Mouse (Mus musculus) thymus, postnatal 36 days (tissue): Measurements from ENCODE around the gene Map4k4.

Experiments used
- DNase-seq, 2 experiments: peaks; one replicate each; pipeline ENCODE4 v3.0.0; 2022; ENCODE audit warnings: mixed read lengths in 2 of 2

Gene Map4k4

GRCm38 (mm10) chr1:39936934-39937333, 36.2 kb downstream of the Map4k4 start:
- DNase-seq: no peak

DNA sequence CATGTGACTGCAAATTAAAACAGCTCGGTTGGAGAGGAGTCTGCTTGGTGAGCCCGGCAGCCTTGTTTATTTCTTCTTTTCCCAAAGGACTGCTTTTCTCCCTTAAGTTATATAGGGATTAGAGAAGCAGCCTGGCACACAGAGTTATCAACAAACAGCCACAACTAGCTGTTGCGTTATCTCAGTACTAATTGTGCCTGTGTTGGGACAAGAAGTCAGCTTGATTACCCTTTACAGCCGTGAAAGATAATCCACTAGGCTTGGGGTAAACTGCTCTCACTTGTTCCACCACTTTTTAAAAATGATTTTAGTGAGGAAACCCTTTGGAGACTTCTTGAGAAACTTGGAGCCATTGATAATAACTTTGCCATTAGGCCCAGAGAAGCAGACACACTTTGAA, 36.9 kb downstream of the Map4k4 start:
- no peak for DNase-seq

DNA sequence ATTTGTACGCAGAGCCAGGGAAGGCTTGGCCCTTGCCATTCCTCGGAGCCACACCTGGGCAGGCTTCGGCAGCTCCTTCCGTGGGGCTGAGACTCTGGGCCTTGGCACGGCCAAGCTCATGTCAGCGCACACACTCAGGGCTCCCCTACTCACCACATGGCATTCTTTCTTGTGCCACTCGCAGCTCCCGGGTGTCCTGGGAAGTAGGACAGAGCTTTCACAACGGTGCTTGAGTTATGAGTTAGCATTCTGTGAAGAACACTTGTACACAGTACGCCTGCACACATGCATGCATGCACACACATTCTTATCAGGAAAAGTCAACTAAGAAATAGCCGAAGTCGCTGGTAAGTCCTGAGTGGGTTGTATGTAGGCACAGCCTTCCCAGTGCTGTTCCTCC, 38.7 kb downstream of the Map4k4 start:
- no peak for DNase-seq

DNA sequence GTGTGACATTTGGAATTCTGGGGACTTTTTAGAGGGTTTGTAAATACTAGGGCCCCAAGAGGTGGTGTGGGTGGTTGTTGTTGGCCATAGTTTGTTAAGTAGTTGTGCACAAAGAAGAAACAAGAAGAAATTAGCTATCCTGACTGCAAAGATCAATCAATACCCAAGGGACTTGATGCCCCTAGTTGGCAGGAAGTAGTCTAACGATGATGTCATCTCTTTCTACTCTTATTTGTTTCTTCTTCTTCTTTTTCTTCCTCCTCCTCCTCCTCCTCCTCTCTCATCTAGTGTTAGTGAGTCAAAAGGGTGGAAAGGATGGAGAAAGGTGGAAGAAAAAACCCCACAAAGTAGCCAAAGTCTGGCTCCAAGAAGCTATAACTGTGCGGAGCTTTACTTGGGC, 39.6 kb downstream of the Map4k4 start:
- DNase-seq: no peak

- DNase-seq: no peak
These were observed 40.8 kb downstream of the Map4k4 start for GRCm38 (mm10) chr1:39941237-39942179.

DNA sequence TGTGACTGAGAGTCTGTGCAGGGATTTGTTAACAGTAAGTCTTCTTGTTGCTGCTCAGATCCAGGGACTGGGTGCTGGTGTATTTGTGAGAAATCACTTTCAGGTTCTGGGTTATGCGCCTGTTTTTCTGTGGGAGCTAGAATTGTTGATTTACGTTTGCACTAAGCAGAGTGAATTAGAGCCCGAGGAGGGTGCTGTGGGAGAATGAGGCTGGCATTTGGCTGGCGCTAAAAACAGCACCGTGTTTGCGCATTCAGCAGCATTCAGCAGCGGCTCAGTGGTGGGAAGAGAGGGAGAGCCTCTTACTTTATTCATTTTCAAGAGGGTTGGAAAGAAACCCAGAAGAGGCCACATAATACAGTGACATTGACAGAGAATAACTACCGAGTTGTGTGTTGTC, 42.2 kb downstream of the Map4k4 start:
- no peak for DNase-seq

GRCm38 (mm10) chr1:39944306-39944971, 43.7 kb downstream of the Map4k4 start:
- no peak for DNase-seq

GRCm38 (mm10) chr1:39944972-39945323, 44.2 kb downstream of the Map4k4 start:
- DNase-seq: no peak

DNA sequence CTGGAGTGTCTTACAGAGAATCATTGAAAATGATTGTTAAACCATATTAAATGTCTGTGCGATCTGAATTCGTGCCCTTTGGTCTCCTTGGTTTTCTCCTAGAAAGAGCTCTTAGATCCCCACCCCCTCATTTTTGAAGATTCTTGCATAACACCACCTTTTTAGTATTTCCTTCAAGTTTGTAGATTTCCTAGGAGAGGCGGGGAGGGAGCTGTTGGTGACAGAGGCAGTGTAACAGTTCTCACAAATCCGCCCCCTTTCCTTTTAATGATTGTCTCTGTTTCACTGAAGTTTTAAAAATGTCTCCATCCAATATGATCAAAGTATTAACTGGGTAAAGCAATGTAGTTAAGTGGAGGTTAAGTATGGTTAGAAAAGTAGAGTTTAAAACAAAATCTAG, 45.7 kb downstream of the Map4k4 start:
- no peak for DNase-seq

- DNase-seq: no peak
These were observed 46.5 kb downstream of the Map4k4 start for GRCm38 (mm10) chr1:39947179-39947578.

GRCm38 (mm10) chr1:39947701-39948359, 47.1 kb downstream of the Map4k4 start:
- DNase-seq: no peak

- DNase-seq: peak; percentile 33 to 46
These were observed 48.5 kb downstream of the Map4k4 start for GRCm38 (mm10) chr1:39949205-39949604.

DNA sequence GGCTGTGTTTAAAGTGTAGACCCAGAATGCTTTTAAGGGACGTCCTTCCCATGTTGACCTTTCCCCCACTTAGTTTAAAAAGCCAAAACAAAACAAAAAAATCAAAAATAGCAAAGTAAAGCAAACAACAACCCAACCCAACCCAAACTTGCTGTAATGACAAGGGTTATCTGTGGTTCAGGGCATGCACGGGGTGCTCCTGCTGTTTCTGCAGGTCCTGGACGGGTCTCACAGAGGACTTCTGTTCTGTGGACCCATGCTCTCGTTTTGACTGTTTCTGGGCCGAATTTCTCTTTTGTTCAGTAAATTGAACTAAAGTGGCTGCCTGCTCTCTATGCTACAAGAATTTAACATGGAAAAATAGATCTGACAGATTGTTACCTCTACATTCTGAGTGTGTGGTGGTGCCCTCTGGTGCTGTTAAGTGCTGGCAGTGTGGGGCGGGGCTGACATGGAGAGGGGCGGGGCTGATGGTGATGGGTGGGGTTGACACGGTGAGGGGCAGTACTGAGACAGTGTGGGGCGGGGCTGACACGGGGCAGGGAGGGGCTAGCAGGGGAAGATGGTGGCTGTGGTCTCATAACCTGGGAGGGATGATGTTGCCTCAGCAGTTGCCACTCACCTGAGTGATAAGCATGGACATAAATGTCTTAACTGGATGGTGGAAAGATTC, 49.2 kb downstream of the Map4k4 start:
- peak; percentile 41 to 49 for DNase-seq

DNA sequence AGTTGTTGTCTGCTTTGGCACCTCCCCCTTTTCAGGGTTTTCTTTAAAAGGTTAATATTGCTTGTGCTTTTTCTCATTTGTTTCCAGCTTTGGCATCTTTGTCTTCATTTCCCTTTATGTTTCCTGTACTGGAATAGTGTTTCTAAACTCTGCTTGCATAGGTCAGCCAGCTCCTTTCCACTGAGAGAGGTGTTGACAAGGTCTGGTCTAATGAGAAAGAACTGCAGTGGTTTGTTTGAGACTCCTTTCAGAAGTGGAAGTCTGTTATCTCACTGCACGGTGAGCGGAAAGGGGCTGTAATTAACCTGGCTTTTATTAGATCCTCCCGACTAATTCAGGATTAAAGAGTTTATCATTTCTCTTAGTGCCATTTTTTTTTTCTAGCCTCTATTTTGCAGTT, 49.9 kb downstream of the Map4k4 start:
- DNase-seq: no peak

DNA sequence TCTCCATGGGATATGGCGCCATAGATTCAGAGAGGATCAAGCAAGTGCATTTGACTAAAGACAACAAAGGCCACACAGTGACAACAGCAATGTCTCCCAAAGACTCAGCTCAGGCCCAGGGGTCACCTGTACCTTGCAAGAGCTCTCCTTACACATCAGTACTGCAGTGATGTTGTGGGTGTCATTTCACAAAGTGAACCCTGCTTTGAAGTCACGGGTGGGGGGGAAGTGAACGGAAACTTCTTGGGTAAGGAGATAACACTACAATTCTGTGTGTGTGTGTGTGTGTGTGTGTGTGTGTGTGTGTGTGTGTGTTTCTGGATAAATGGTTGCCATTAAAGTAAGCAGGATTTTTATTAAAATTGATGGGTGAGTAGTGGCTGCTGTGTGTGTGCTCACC, 53.9 kb downstream of the Map4k4 start:
- DNase-seq: no peak

DNA sequence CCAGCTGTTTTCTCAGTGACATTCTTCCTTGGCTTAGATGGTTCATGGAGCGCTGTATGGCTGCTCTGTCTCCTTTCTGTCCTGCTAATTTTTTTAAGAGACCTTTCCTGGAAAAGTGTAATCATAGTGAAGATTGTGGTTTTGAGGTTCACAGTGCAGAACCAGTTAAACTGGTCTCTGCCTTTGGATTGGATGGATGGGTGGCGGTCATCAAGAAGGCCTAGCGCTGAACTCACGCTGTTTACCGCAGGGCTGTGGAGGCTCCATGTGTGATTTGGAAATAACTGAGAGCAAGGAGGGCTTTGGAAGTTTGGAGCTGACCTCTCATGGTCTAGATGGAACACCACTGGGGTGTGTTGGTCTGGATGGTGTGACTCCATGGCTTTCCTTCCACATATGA, 56.0 kb downstream of the Map4k4 start:
- no peak for DNase-seq

DNA sequence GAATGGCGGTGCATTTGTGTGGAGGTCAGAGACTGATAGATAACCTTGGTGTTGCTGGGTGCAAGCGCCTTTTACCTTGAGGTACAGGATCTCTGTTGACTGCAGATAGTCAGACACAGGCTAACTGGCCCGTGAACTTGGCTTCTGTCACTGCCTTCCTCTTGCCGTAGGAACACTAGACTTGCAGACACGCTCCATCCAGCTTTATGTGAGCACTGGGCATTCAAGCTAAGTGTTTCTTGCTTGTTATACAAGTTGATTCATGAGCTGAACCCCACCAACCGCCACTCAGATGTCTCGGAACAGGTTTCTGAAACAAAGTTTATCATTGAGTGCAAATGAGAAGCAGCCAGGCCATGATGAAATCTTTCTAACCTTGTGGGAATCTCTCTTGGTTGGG, 57.3 kb downstream of the Map4k4 start:
- no peak for DNase-seq

- DNase-seq: no peak
These were observed 59.9 kb downstream of the Map4k4 start for GRCm38 (mm10) chr1:39960623-39961022.

DNA sequence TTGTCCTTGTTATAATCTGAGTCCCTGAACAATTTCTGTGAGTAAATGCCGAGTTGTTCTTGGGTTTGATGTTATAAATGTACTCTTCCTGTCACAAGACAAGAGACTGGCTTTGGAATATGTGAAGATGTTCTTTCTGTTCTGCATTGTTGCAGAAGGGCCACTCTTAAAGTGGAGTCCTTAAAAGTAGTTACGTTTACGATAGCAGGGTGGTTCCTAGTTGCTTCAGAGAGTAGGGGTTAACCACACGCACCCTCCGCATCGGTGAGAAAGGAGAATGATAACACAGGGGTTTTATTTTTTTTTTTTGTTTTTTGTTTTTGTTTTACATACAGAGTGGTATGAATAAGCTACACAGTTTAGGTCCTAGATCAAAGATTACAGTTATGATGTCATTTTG, 60.4 kb downstream of the Map4k4 start:
- DNase-seq: no peak

DNA sequence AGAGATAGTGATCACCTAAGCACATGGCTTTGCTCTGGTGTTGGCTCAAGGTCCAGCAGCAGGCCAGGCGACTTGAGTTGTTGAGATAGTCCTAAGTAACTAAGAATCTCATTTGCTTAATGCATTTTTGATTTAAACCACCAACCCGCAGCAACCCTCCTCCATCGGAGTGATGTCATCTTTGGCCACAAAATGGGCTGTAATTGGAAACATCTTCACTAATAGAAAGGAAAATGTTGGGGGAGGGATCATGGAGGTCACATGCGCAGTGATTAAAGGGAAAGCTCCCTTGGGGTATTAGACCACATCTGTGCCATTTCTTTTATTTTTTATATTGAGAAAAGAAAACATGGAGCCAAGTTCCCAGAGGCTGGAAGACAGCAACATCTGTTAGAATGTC, 61.6 kb downstream of the Map4k4 start:
- DNase-seq: no peak

GRCm38 (mm10) chr1:39962840-39963239, 62.1 kb downstream of the Map4k4 start:
- DNase-seq: no peak

GRCm38 (mm10) chr1:39963821-39964220, 63.1 kb downstream of the Map4k4 start:
- DNase-seq: no peak

GRCm38 (mm10) chr1:39964427-39964826, 63.7 kb downstream of the Map4k4 start:
- no peak for DNase-seq
